ENCODE assay signal across 8 mouse cellular contexts in the genomic region with DNA sequence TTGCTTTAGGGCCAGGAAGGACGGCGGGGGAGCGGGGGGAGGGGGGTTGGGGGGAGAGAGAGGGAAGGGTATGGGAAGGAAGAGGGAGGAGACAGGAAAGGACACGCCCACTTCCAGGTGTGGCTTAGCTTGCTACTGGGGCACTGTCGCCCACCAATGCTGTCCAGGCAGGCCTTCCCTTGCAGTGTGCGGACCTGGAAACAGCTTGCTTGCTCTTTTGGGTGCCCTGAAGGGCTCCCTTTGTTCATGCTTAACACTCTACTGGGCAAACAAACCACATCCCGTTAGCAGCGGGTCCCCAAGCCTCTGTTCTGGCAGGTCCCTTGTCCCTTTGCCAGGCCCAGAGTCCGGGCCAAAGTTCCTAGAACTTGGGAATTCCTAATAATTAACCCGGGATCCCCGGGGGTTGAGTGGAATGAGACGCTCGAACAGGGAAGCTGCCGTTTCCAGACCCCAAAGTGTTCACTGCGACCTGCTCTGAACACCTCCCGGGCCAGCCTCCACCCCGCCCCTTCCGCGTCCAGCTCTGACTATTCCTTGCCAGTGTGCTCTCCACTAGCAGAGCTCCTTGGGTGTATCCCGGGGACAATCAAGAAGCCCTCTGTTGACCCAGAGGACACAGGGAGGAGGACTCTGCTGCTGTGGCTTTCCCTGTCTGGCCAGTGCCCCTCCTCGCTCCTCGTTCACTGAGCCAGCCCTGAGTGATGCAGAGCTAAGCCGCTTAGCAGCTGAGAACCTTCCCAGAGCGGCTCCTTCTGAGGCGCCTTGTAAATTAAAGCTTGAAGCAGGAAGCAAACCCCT. TPM values are rescaled to one million over a fixed set of nuclear protein-coding genes. Genes with fewer than 3 reads are reported as not detected.
DNase-seq lines count a peak whose midpoint lies in the region; ATAC-seq lines count a peak whose summit lies in the region.

No protein-coding gene starts in this region.

- peak overlapping the region; percentile 81 for H3K27ac ChIP-seq in forebrain, embryonic 10.5 days
- no peak overlapping the region; the same call in 1 of the 2 replicates for H3K27ac ChIP-seq in intestine, embryonic 14.5 days (ENCODE audit: low read depth)
- peak overlapping the region; percentile 77 for H3K27ac ChIP-seq in liver, embryonic 15.5 days (replicated peaks)
- no peak overlapping the region for H3K27ac ChIP-seq in neural tube, embryonic 13.5 days (replicated peaks)

- ATAC-seq in intestine, embryonic 14.5 days (replicated peaks; ENCODE audit: low FRiP score, low TSS enrichment, low read depth) = peak; percentile 38; the same call in 1 of the 2 replicates
- ATAC-seq in liver, embryonic 15.5 days (ENCODE audit: insufficient read depth) = peak; percentile 5
- no peak for ATAC-seq in neural tube, embryonic 13.5 days (ENCODE audit: low read depth)

- no peaks in the 10 kb centered on the region for H3K36me3 ChIP-seq in forebrain, embryonic 10.5 days (replicated peaks)
- H3K36me3 ChIP-seq in intestine, embryonic 14.5 days (ENCODE audit: control insufficient read depth, insufficient read depth, low read length) = no peaks in the 10 kb centered on the region
- H3K36me3 ChIP-seq in liver, embryonic 15.5 days (replicated peaks) = no peaks in the 10 kb centered on the region
- H3K36me3 ChIP-seq in neural tube, embryonic 13.5 days = no peaks in the 10 kb centered on the region

- peak overlapping the region; percentile 23 for H3K9ac ChIP-seq in intestine, embryonic 14.5 days (ENCODE audit: low read length)
- H3K9ac ChIP-seq in liver, embryonic 15.5 days = no peak overlapping the region
- 0 out of 2 replicates have a peak overlapping the region, but pooled peaks have one; percentile 48 for H3K9ac ChIP-seq in neural tube, embryonic 13.5 days

- no peaks in the 10 kb centered on the region for H3K9me3 ChIP-seq in forebrain, embryonic 10.5 days
- H3K9me3 ChIP-seq in intestine, embryonic 14.5 days (ENCODE audit: control insufficient read depth, low read length) = no peaks in the 10 kb centered on the region
- no peaks in the 10 kb centered on the region for H3K9me3 ChIP-seq in liver, embryonic 15.5 days (replicated peaks)
- H3K9me3 ChIP-seq in neural tube, embryonic 13.5 days = no peaks in the 10 kb centered on the region

- WGBS in forebrain, embryonic 10.5 days = 2% methylated on average over 25 of the region's 25 CpGs
- WGBS in intestine, embryonic 14.5 days = 5% methylated on average over 23 of the region's 25 CpGs
- 2% methylated on average over 25 of the region's 25 CpGs for WGBS in liver, embryonic 15.5 days (ENCODE audit: insufficient replicate concordance)
- 7% methylated on average over 25 of the region's 25 CpGs for WGBS in neural tube, embryonic 13.5 days

- H3K4me1 ChIP-seq in forebrain, embryonic 10.5 days = peaks cover 57% of the 10 kb centered on the region
- H3K4me1 ChIP-seq in intestine, embryonic 14.5 days (replicated peaks; ENCODE audit: control insufficient read depth, insufficient read depth, low read length) = peaks cover 24% of the 10 kb centered on the region
- peaks cover 64% of the 10 kb centered on the region for H3K4me1 ChIP-seq in liver, embryonic 15.5 days (replicated peaks)
- peaks cover 41% of the 10 kb centered on the region for H3K4me1 ChIP-seq in neural tube, embryonic 13.5 days (replicated peaks)

- DNase-seq in layer of hippocampus, postnatal 10 days (ENCODE audit: low spot score in 2 of 2) = peak; percentile 41 to 43
- no peak for DNase-seq in layer of hippocampus, adult 8-10 months (ENCODE audit: low spot score in 2 of 2)
- peak; percentile 61 for DNase-seq in forebrain, embryonic 10.5 days (ENCODE audit: extremely low spot score, low spot score)
- DNase-seq in intestine, embryonic 14.5 days (ENCODE audit: low spot score) = peak; percentile 79
- no peak for DNase-seq in right cerebral cortex, adult 2 months (ENCODE audit: low spot score in 2 of 2)
- no peak for DNase-seq in gastrocnemius, postnatal 10 days

- peak overlapping the region; percentile 51 for H3K4me2 ChIP-seq in intestine, embryonic 14.5 days (ENCODE audit: low read length)
- peak overlapping the region; percentile 62 for H3K4me2 ChIP-seq in liver, embryonic 15.5 days
- peak overlapping the region; percentile 41 for H3K4me2 ChIP-seq in neural tube, embryonic 13.5 days

- peak overlapping the region; percentile 45 for H3K4me3 ChIP-seq in forebrain, embryonic 10.5 days
- H3K4me3 ChIP-seq in intestine, embryonic 14.5 days (ENCODE audit: low read depth, low read length) = peak overlapping the region; percentile 3; the same call in 1 of the 2 replicates
- peak overlapping the region; percentile 25 for H3K4me3 ChIP-seq in liver, embryonic 15.5 days (replicated peaks)
- H3K4me3 ChIP-seq in neural tube, embryonic 13.5 days = peak overlapping the region; percentile 4

- H3K27me3 ChIP-seq in forebrain, embryonic 10.5 days (ENCODE audit: poor library complexity, severe bottlenecking) = peaks cover 75% of the 10 kb centered on the region
- H3K27me3 ChIP-seq in intestine, embryonic 14.5 days (replicated peaks; ENCODE audit: control insufficient read depth, insufficient read depth, low read length) = no peaks in the 10 kb centered on the region
- peaks cover 52% of the 10 kb centered on the region for H3K27me3 ChIP-seq in liver, embryonic 15.5 days
- no peaks in the 10 kb centered on the region; the same call in none of the 2 replicates for H3K27me3 ChIP-seq in neural tube, embryonic 13.5 days

RNA-seq across cellular contexts. Expression of a gene that starts 47.8 kb away (rescaled TPM):
- 100 to 1,000 TPM; 113 to 115 TPM for total RNA-seq in layer of hippocampus, postnatal 10 days (2021)
- total RNA-seq in layer of hippocampus, adult 8-10 months (2022) = 10 to 100 TPM; 69.9 to 88.6 (median 84.4) TPM
- 2.4 and 3.7 TPM in 2 replicates for polyA plus RNA-seq in forebrain, embryonic 10.5 days (2016; fragmentation: Nextera tagmentation; extraction: Ambion mirVana)
- 3.1 and 3.2 TPM in 2 replicates for polyA plus RNA-seq in intestine, embryonic 14.5 days (2014; fragmentation: Nextera tagmentation; extraction: Ambion mirVana)
- 1.8 and 2.3 TPM in 2 replicates for polyA plus RNA-seq in liver, embryonic 15.5 days (2015; fragmentation: Nextera tagmentation; extraction: Ambion mirVana)
- polyA plus RNA-seq in neural tube, embryonic 13.5 days (2015; fragmentation: Nextera tagmentation; extraction: Ambion mirVana) = 3.1 and 5.9 TPM in 2 replicates
- total RNA-seq in gastrocnemius, postnatal 10 days (2021) = 10 to 100 TPM; 28.4 to 33.5 TPM

Comparison
In these comparisons a context has a peak if more than half of its experiments do, and no peak if none do; other contexts are left out.
1. DNase-seq: peak in layer of hippocampus, postnatal 10 days (2 of 2), forebrain, embryonic 10.5 days (single experiment) and intestine, embryonic 14.5 days (single experiment); none in layer of hippocampus, adult 8-10 months (0 of 2), right cerebral cortex, adult 2 months (0 of 2) and gastrocnemius, postnatal 10 days (single experiment).
2. H3K27ac ChIP-seq: peak in forebrain, embryonic 10.5 days (single experiment) and liver, embryonic 15.5 days (single experiment); none in intestine, embryonic 14.5 days (single experiment) and neural tube, embryonic 13.5 days (single experiment).
3. Peak in every context shown above with its lines, with median percentiles within 50 percentile points of each other: H3K4me3 ChIP-seq and H3K4me2 ChIP-seq.